Mouse (Mus musculus) bone marrow macrophage, adult 2 months (primary cell): ENCODE measurements around the gene P2rx1. TPM values are rescaled to one million over a fixed set of nuclear protein-coding genes. Genes with fewer than 3 reads are reported as not detected.
A peak's percentile ranks its signal among the peaks of the same experiment; 100 is the strongest.

ENCODE experiments used
- H3K27ac ChIP-seq: 2 replicates; pipeline ENCODE4 v1.5.1; 2012; ENCODE audit warnings: low read depth, low read length; ENCODE audit not compliant: insufficient read depth
- H3K4me1 ChIP-seq: 2 replicates; pipeline ENCODE4 v1.6.1; 2012; ENCODE audit warnings: low read length; ENCODE audit not compliant: control insufficient read depth, insufficient read depth
- H3K4me3 ChIP-seq: 2 replicates; pipeline ENCODE4 v1.5.1; 2012; ENCODE audit warnings: mild to moderate bottlenecking, low read length, moderate library complexity; ENCODE audit not compliant: insufficient read depth
- CTCF ChIP-seq: IDR thresholded peaks from 2 replicates; pipeline ENCODE4 v1.5.1; 2012; ENCODE audit warnings: low read depth, mild to moderate bottlenecking, low read length, moderate library complexity
- POLR2A ChIP-seq: IDR thresholded peaks from 2 replicates; pipeline ENCODE4 v1.6.1; 2012; ENCODE audit warnings: mild to moderate bottlenecking, low read depth, low read length, borderline replicate concordance
- polyA plus RNA-seq: library from polyadenylated mRNA; stranded (reverse); fragments of >200 nt; gene quantifications from 2 replicates; pipeline ENCODE4 v1.2.4, GENCODE M21; 2012; ENCODE audit not compliant: missing spikeins, insufficient read depth, insufficient read length

Gene P2rx1
- polyA plus RNA-seq, 1 experiment = 0.39 TPM

GRCm38 (mm10) chr11:73007698-73008481 lies 9.0 kb downstream of the P2rx1 start:
- Histone ChIP-seq H3K4me1 (no peaks in the 10 kb centered on the region), H3K4me3 (no peak overlapping the region)
- TF ChIP-seq POLR2A = no peak
- TF ChIP-seq CTCF = peak; percentile 87

GRCm38 (mm10) chr11:73008826-73009225 lies 9.9 kb downstream of the P2rx1 start:
- Histone ChIP-seq H3K27ac (no peak overlapping the region), H3K4me3 (no peak overlapping the region), H3K4me1 (no peaks in the 10 kb centered on the region)
- no peak for TF ChIP-seq CTCF
- TF ChIP-seq POLR2A = no peak

More at GRCm38 (mm10) chr11:73007698-73008481, 9.0 kb downstream of the P2rx1 start:
- no peak overlapping the region for H3K27ac ChIP-seq

- no peak overlapping the region for H3K27ac ChIP-seq
- no peaks in the 10 kb centered on the region for H3K4me1 ChIP-seq
- no peak overlapping the region for H3K4me3 ChIP-seq
- no peak for TF ChIP-seq POLR2A
- TF ChIP-seq CTCF = no peak
Measured at GRCm38 (mm10) chr11:73009531-73010274, 10.8 kb downstream of the P2rx1 start.

GRCm38 (mm10) chr11:73013981-73014380 lies 15.1 kb downstream of the P2rx1 start:
- no peaks in the 10 kb centered on the region for H3K4me1 ChIP-seq
- no peak overlapping the region for H3K4me3 ChIP-seq
- TF ChIP-seq CTCF = no peak
- TF ChIP-seq POLR2A = no peak
- no peak overlapping the region for H3K27ac ChIP-seq

GRCm38 (mm10) chr11:73014831-73015344 lies 16.0 kb downstream of the P2rx1 start:
- Histone ChIP-seq H3K4me1 (no peaks in the 10 kb centered on the region), H3K4me3 (no peak overlapping the region), H3K27ac (no peak overlapping the region)
- TF ChIP-seq POLR2A = no peak
- no peak for TF ChIP-seq CTCF

- H3K4me3 ChIP-seq = no peak overlapping the region
- TF ChIP-seq POLR2A (no peak), CTCF (no peak)
- no peak overlapping the region for H3K27ac ChIP-seq
- no peaks in the 10 kb centered on the region for H3K4me1 ChIP-seq
Measured at GRCm38 (mm10) chr11:73015391-73016102, 16.6 kb downstream of the P2rx1 start.

- Histone ChIP-seq H3K27ac (no peak overlapping the region), H3K4me3 (no peak overlapping the region), H3K4me1 (no peaks in the 10 kb centered on the region)
- TF ChIP-seq POLR2A (no peak), CTCF (no peak)
Measured at GRCm38 (mm10) chr11:73016103-73016420, 17.2 kb downstream of the P2rx1 start.

GRCm38 (mm10) chr11:73018471-73019146 lies 19.7 kb downstream of the P2rx1 start, which contains the start of gene Camkk1:
Gene Camkk1, plus strand, starts transcription at chr11:73019008.
- no peaks in the 10 kb centered on the region for H3K4me1 ChIP-seq
- peak within 1 kb of the TSS; percentile 34 for H3K4me3 ChIP-seq
- TF ChIP-seq CTCF (no peak), POLR2A (no peak)
- H3K27ac ChIP-seq = no peak within 1 kb of the TSS

GRCm38 (mm10) chr11:73019147-73019795 lies 20.4 kb downstream of the P2rx1 start:
- Histone ChIP-seq H3K4me1 (peaks cover 5% of the 10 kb centered on the region), H3K27ac (no peak overlapping the region), H3K4me3 (peak overlapping the region; percentile 34)
- TF ChIP-seq POLR2A (no peak), CTCF (no peak)
